12 mouse cellular contexts compared by ENCODE assay signal in the genomic region with DNA sequence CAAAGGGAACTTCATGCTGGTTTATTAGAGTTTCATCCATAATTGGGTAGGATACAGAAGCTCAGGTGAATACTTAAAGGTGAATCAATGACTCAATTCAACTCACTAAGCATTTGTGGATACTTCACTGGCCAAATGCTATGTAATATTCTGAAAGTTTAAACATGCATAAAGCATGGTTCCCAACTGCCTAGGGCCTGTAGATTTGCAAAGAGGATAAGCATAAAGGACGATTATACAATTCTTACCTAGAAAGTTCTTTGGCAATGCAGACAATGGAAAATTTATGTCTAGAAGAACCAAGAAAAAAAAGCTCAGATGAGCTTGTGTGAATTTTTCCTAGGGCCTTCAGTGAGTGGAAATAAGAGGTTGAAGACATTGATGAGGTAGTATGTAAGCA.
"Had no signal": no experiment of that assay in that cellular context is flagged by ENCODE, and none has a peak within 500 bp of the region (broad histone marks: within the 10 kb centered on the region; RNA-seq: fewer than 3 reads in every experiment).

No protein-coding gene starts in this region.

- DNase-seq: left cerebral cortex, postnatal 4 days; liver; liver, embryonic 13.5 days; liver, postnatal 0 days; lung, adult 18-20 months; lung, adult 2 months; lung, embryonic 14.5 days; lung, postnatal 10 days; lung, postnatal 14 days; lung, postnatal 36 days; lung, postnatal 4 days; midbrain, embryonic 14.5 days had no signal
